Mouse (Mus musculus): ENCODE data around the gene Gm43518. TPM values are rescaled to one million over a fixed set of nuclear protein-coding genes. Genes with fewer than 3 reads are reported as not detected.
A peak's percentile ranks its signal among the peaks of the same experiment; 100 is the strongest.

Gm43518 gene
- total and polyA plus RNA-seq, 3 experiments = 2.1 to 3.6 TPM; not detected in 1

- peaks cover 0 to 19% of the 10 kb centered on the region in 2 experiments; a peak in 3 of 4 replicates for H3K4me1 ChIP-seq (ENCODE audit: control insufficient read depth in 1 of 2, insufficient read depth in 2 of 2, low read length in 2 of 2)
- no peaks in the 10 kb centered on the region for H3K9me3 ChIP-seq (replicated peaks; ENCODE audit: insufficient read depth, low read length)
- TF ChIP-seq POLR2AphosphoS2 (IDR thresholded peaks at IDR 0.05; ENCODE audit: low read length) = peak; percentile 12; the same call in 1 of the 2 replicates
- TF ChIP-seq HCFC1 (IDR thresholded peaks at IDR 0.05; ENCODE audit: low read depth, low read length) = no peak
- no peak for TF ChIP-seq EP300 (IDR thresholded peaks at IDR 0.05; ENCODE audit: low read depth in 1 of 2, low read length in 2 of 2)
- 0 out of 2 replicates have a peak, but pooled peaks have one; percentile 24 for TF ChIP-seq ETS1 (IDR thresholded peaks at IDR 0.05; ENCODE audit: low read depth, low read length)
- TF ChIP-seq GABPA (IDR thresholded peaks at IDR 0.05; ENCODE audit: low read depth, low read length) = no peak
- no peak for TF ChIP-seq USF2 (IDR thresholded peaks at IDR 0.05; ENCODE audit: borderline replicate concordance in 1 of 2, insufficient read depth in 1 of 2, low read depth in 1 of 2, low read length in 2 of 2)
- TF ChIP-seq TAL1 (IDR thresholded peaks at IDR 0.05; ENCODE audit: low read length) = no peak
- no peak for TF ChIP-seq RAD21 (IDR thresholded peaks at IDR 0.05; ENCODE audit: low read depth, low read length)
- 0 out of 2 replicates have a peak, but pooled peaks have one; percentile 58 for TF ChIP-seq MAZ (IDR thresholded peaks at IDR 0.05; ENCODE audit: low read depth, low read length)
- no peak for TF ChIP-seq MYB (IDR thresholded peaks at IDR 0.05; ENCODE audit: low read depth, low read length)
- peak; percentile 49 for TF ChIP-seq SIN3A (IDR thresholded peaks at IDR 0.05; ENCODE audit: low read length)
- TF ChIP-seq MEF2A (IDR thresholded peaks at IDR 0.05; ENCODE audit: extremely low read depth, insufficient replicate concordance, low read depth, low read length, poor library complexity, severe bottlenecking) = no peak
- no peak for TF ChIP-seq JUND (IDR thresholded peaks at IDR 0.05; ENCODE audit: low read depth, low read length)
- peak; percentile 37; the same call in 1 of the 2 replicates for TF ChIP-seq ZMIZ1 (IDR thresholded peaks at IDR 0.05; ENCODE audit: low read depth, low read length)
- TF ChIP-seq NELFE (IDR thresholded peaks at IDR 0.05; ENCODE audit: low read depth, low read length) = peak; percentile 34; the same call in 1 of the 2 replicates
- TF ChIP-seq MYC (IDR thresholded peaks at IDR 0.05; ENCODE audit: low read depth, low read length) = 0 out of 2 replicates have a peak, but pooled peaks have one; percentile 30
- 0 out of 2 replicates have a peak, but pooled peaks have one; percentile 6 for TF ChIP-seq ZNF384 (IDR thresholded peaks at IDR 0.05; ENCODE audit: low read depth, low read length)
- no peak for TF ChIP-seq KAT2A (conservative IDR thresholded peaks at IDR 0.05; ENCODE audit: low read depth, low read length)
- H3K79me2 ChIP-seq (ENCODE audit: control insufficient read depth, insufficient read depth, low read length, poor library complexity) = peaks cover 36% of the 10 kb centered on the region
- H3K4me3 ChIP-seq (ENCODE audit: control insufficient read depth in 1 of 2, insufficient read depth in 1 of 2, low read depth in 2 of 2, low read length in 2 of 2) = peak overlapping the region; percentile 14 to 56; a peak in 3 of 4 replicates
- peak overlapping the region; percentile 50 for H3K9ac ChIP-seq (ENCODE audit: control insufficient read depth, low read depth, low read length, poor library complexity, severe bottlenecking)
- no peaks in the 10 kb centered on the region for H3K27me3 ChIP-seq (ENCODE audit: control insufficient read depth in 1 of 2, insufficient read depth in 2 of 2, low read length in 2 of 2)
- no peak overlapping the region for H3K27ac ChIP-seq (ENCODE audit: control insufficient read depth, low read depth, low read length)
- DNase-seq (ENCODE audit: low read depth, low spot score) = no peak
- H3K36me3 ChIP-seq (ENCODE audit: control insufficient read depth in 1 of 2, insufficient read depth in 2 of 2, low read length in 2 of 2) = peaks cover 3 to 15% of the 10 kb centered on the region in 2 experiments
These were observed 20.9 kb upstream of the Gm43518 start for GRCm38 (mm10) chr5:123906146-123906975.

All from MEL (cell line).